Mouse (Mus musculus) central nervous system, embryonic 11.5 days (tissue): Measurements from ENCODE around the gene Supv3l1. TPM values are rescaled to one million over a fixed set of nuclear protein-coding genes. Genes with fewer than 3 reads are reported as not detected.

ENCODE experiments used
- polyA plus RNA-seq: library from polyadenylated mRNA; depleted of rRNA; stranded (reverse); fragments of >200 nt; gene quantifications from 2 replicates; pipeline ENCODE4 v1.2.3, GENCODE M21; 2012; rRNA removed

Gene Supv3l1
- 28.9 and 34.1 TPM in 2 replicates for polyA plus RNA-seq

GRCm38 (mm10) chr10:62449364-62450279 lies at the start of gene Supv3l1, which contains the start of gene 4930507D05Rik:
Supv3l1 (minus strand) TSS chr10:62449738.
4930507D05Rik (plus strand) TSS chr10:62449489.

GRCm38 (mm10) chr10:62486618-62487415 lies 37.3 kb upstream of the Supv3l1 start, which contains the start of gene Vps26a:
Vps26a (minus strand) TSS chr10:62486805.

GRCm38 (mm10) chr10:62422255-62422654 lies 27.3 kb downstream of the Supv3l1 start, which contains the start of gene Hkdc1:
Hkdc1 (minus strand) TSS chr10:62422491.

GRCm38 (mm10) chr10:62379808-62380207 lies 69.7 kb downstream of the Supv3l1 start, which contains the start of gene Hk1:
Hk1 (minus strand) TSS chr10:62379908.

Other genes starting within 250 kb of the Supv3l1 start
- gene Tspan15, start 218.5 kb downstream of the Supv3l1 start, polyA plus RNA-seq, result 8.2 and 14.1 TPM in 2 replicates
- not detected in 2 replicates for gene Tacr2, start 197.3 kb downstream of the Supv3l1 start, polyA plus RNA-seq
- 32.4 and 32.5 TPM in 2 replicates for gene Hk1, start 69.8 kb downstream of the Supv3l1 start, polyA plus RNA-seq
- 0.92 and 1.0 TPM in 2 replicates for gene Hkdc1, start 27.2 kb downstream of the Supv3l1 start, polyA plus RNA-seq
- gene 4930507D05Rik, start 249 bp downstream of the Supv3l1 start, polyA plus RNA-seq, result 0.55 and 0.61 TPM in 2 replicates
- gene Vps26a, start 37.1 kb upstream of the Supv3l1 start, polyA plus RNA-seq, result 34.9 and 35.5 TPM in 2 replicates
- gene Srgn, start 77.7 kb upstream of the Supv3l1 start, polyA plus RNA-seq, result 3.8 and 3.9 TPM in 2 replicates
- 42.7 and 42.9 TPM in 2 replicates for gene Kif1bp, start 128.7 kb upstream of the Supv3l1 start, polyA plus RNA-seq
- 57.9 and 77.6 TPM in 2 replicates for gene Ddx21, start 152.5 kb upstream of the Supv3l1 start, polyA plus RNA-seq
- 117 and 242 TPM in 2 replicates for gene Ddx50, start 201.5 kb upstream of the Supv3l1 start, polyA plus RNA-seq